Mouse (Mus musculus) intestine, postnatal 0 days (tissue): ENCODE measurements around the gene Fam227a. TPM values are rescaled to one million over a fixed set of nuclear protein-coding genes. Genes with fewer than 3 reads are reported as not detected.

Experiments used
- ATAC-seq: fragments of 200-750 bp; cut with Nextera tagmentation; 2 replicates; pipeline ENCODE4 v1.8.0; 2017; ENCODE audit warnings: mild to moderate bottlenecking, moderate TSS enrichment, moderate library complexity
- H3K27ac ChIP-seq: fragments of 300-500 bp; sonication (generic); 2 replicates; pipeline ENCODE4 v1.5.1; 2014; ENCODE audit warnings: mild to moderate bottlenecking, low read depth, low read length, moderate library complexity
- H3K27me3 ChIP-seq: fragments of 300-500 bp; sonication (generic); replicated peaks from 2 replicates; pipeline ENCODE4 v1.6.1; 2014; ENCODE audit warnings: low read length, mixed read lengths; ENCODE audit not compliant: control insufficient read depth, insufficient read depth
- H3K36me3 ChIP-seq: fragments of 300-500 bp; sonication (generic); 2 replicates; pipeline ENCODE4 v1.6.1; 2014; ENCODE audit warnings: mild to moderate bottlenecking, moderate library complexity; ENCODE audit not compliant: control insufficient read depth, insufficient read depth
- H3K4me1 ChIP-seq: fragments of 300-500 bp; sonication (generic); replicated peaks from 2 replicates; pipeline ENCODE4 v1.6.1; 2014; ENCODE audit warnings: antibody characterized with exemption, low read length, mixed read lengths; ENCODE audit not compliant: control insufficient read depth, insufficient read depth
- H3K4me2 ChIP-seq: fragments of 300-500 bp; sonication (generic); replicated peaks from 2 replicates; pipeline ENCODE4 v1.6.1; 2014; ENCODE audit warnings: low read depth, mild to moderate bottlenecking, moderate library complexity
- H3K4me3 ChIP-seq: fragments of 300-500 bp; sonication (generic); 2 replicates; pipeline ENCODE4 v1.5.1; 2014; ENCODE audit warnings: low read depth, low read length
- H3K9ac ChIP-seq: fragments of 300-500 bp; sonication (generic); 2 replicates; pipeline ENCODE4 v1.6.1; 2014; ENCODE audit warnings: mild to moderate bottlenecking, low read depth, low read length
- H3K9me3 ChIP-seq: fragments of 300-500 bp; sonication (generic); 2 replicates; pipeline ENCODE4 v1.6.1; 2016; ENCODE audit warnings: mixed run types; ENCODE audit not compliant: control insufficient read depth
- CTCF ChIP-seq: sonication (generic); IDR thresholded peaks from 2 replicates; pipeline ENCODE4 v1.5.1; 2016; ENCODE audit warnings: low read depth, mild to moderate bottlenecking, control low read depth, antibody characterized with exemption, moderate library complexity
- WGBS: fragments of 180-500 bp; shearing (Covaris S2); extraction: QIAGEN DNeasy Blood & Tissue Kit; methylation state at CpG from one replicate; pipeline ENCODE4 v1.1.7; 2014; 5-methylcytosine and 5-hydroxymethylcytosine counted together
- polyA plus RNA-seq: library from polyadenylated mRNA; unstranded; fragments of >200 nt; fragmentation: Nextera tagmentation; extraction: Ambion mirVana; gene quantifications from 2 replicates; pipeline ENCODE4 v1.2.1, GENCODE M21; 2015

The Fam227a gene
- polyA plus RNA-seq, 1 experiment from 2014 or later = 0.27 TPM

DNA sequence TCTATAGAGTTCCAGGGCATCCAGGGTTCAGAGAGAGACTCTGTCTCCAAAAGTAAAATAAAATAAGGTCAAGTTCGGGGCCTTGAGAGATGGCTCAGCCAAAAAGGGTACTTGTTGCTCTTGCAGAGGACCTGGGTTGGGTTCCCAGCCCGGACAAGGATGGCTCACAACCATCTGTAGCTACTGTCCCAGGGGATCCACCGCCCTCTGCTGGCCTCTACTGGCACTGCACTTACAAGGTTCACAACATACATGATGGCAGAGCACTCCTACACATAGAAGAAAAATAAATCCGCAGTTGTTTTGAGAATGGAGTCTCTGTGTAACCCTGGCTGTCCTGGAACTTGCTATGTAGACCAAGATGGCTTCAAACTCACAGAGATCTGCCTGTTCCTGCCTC, 3.1 kb upstream of the Fam227a start:
- Histone ChIP-seq H3K27me3 (no peaks in the 10 kb centered on the region), H3K9ac (no peak overlapping the region), H3K4me3 (no peak overlapping the region), H3K4me2 (no peak overlapping the region), H3K9me3 (no peaks in the 10 kb centered on the region), H3K4me1 (no peaks in the 10 kb centered on the region), H3K36me3 (peaks cover 14% of the 10 kb centered on the region; the same call in 1 of the 2 replicates), H3K27ac (no peak overlapping the region)
- no peak for ATAC-seq
- 77% methylated on average over 4 of the region's 4 CpGs for WGBS
- peak; percentile 64 for TF ChIP-seq CTCF

DNA sequence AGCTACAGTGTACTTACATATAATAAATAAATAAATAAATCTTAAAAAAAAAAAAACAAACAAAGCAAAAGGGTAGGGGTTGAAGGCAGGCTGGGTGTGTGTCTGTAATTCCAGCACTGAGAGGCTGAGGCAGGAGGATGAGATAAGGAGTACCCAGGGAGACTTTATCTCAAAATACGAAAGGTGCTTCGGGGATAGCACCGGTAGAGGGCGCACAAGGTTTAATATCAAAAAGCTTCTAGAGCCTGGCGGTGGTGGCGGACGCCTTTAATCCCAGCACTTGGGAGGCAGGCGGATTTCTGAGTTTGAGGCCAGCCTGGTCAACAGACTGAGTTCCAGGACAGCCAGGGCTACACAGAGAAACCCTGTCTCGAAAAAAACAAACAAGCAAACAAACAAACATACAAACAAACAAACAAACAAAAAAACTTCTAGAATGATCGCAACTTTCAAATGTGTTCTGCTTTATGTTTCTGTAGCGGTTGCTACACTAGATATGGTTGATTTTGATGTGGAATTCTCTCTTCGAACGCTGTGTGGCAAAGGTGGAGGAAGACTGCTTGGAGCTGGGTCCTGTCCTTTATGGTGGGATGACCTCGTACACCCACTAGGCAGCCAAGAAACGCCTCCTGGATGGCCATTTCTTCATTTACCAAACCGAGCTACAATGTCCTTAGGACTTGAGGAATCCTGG, 772 bp downstream of the Fam227a start:
- H3K9ac ChIP-seq = peak overlapping the region; percentile 80
- H3K36me3 ChIP-seq = peaks cover 8% of the 10 kb centered on the region; the same call in 1 of the 2 replicates
- peak overlapping the region; percentile 71 for H3K4me3 ChIP-seq
- H3K4me1 ChIP-seq = no peaks in the 10 kb centered on the region
- no peaks in the 10 kb centered on the region for H3K27me3 ChIP-seq
- no peaks in the 10 kb centered on the region for H3K9me3 ChIP-seq
- TF ChIP-seq CTCF = peak; percentile 72
- H3K27ac ChIP-seq = peak overlapping the region; percentile 87
- 2% methylated on average over 16 of the region's 16 CpGs for WGBS
- H3K4me2 ChIP-seq = peak overlapping the region; percentile 97
- peak; percentile 1; the same call in 1 of the 2 replicates for ATAC-seq

DNA sequence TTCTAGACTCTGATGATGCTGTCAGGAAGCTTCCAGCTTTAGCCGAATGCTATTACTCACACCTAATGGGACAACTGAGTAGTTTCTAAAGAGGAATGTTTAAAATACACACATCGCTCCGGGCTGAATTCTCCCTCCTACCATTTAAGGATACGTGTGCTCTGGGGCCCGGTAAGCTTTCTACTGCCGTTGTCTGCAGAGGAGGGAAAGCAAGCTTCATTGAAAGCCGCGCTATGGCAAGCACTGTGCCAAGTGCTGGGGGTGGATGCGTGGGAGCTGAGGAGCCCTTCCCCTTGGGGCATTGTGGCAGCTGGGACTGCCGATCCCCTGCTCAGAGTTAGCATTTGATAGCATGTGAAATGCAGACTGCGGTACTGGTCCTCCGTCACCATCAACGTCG, 2.3 kb downstream of the Fam227a start:
- Histone ChIP-seq H3K36me3 (no peaks in the 10 kb centered on the region), H3K27ac (no peak overlapping the region)
- 83% methylated on average over 14 of the region's 14 CpGs for WGBS

DNA sequence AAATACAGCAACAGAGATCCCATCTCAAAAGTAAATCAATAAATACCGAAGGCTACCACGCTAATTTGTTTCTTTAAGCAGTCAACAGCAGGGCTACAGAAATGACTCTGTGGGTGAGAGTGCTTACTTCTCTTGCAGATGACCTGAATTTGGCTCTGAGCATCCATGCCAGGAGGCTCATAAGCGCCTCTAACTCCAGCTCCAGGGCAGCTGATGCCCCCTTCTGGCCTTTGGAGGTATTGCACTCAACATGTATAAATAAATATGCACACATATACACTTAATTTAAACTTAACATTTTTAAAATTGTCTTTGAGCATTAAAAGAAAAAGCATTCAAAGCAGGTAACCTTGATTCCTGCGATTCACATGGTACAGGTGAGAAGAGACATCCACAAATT, 7.3 kb downstream of the Fam227a start:
- H3K9ac ChIP-seq = no peak overlapping the region
- no peak for ATAC-seq
- no peaks in the 10 kb centered on the region for H3K27me3 ChIP-seq
- H3K27ac ChIP-seq = no peak overlapping the region
- H3K36me3 ChIP-seq = no peaks in the 10 kb centered on the region
- H3K4me2 ChIP-seq = no peak overlapping the region
- TF ChIP-seq CTCF = peak; percentile 63
- 73% methylated on average over 4 of the region's 4 CpGs for WGBS
- no peaks in the 10 kb centered on the region for H3K9me3 ChIP-seq
- H3K4me1 ChIP-seq = no peaks in the 10 kb centered on the region
- H3K4me3 ChIP-seq = no peak overlapping the region

More for the DNA sequence above, 2.3 kb downstream of the Fam227a start:
- H3K4me3 ChIP-seq = no peak overlapping the region
- H3K9me3 ChIP-seq = no peaks in the 10 kb centered on the region
- H3K27me3 ChIP-seq = no peaks in the 10 kb centered on the region
- no peak overlapping the region for H3K9ac ChIP-seq
- no peak for TF ChIP-seq CTCF
- no peak for ATAC-seq
- H3K4me1 ChIP-seq = no peaks in the 10 kb centered on the region
- H3K4me2 ChIP-seq = no peak overlapping the region

DNA sequence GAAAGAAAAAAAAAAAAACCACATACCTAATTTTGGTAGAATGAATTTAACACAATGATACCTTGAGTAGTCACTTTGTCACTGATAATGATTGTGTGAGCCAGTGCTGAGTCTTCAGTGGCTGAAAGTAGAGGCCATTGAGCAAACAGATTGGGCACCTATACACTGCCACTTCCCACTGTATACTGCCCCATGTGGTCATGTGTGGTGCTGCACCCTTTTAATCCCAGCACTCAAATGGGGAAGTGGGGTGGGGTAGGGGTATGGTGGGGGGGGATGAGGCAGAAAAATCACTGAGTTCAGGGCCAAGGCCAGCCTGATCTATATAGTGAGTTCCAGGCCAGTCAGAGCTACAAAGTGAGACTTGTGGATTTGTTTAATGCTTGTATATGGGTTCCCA, 8.2 kb downstream of the Fam227a start:
- Histone ChIP-seq H3K27ac (no peak overlapping the region), H3K27me3 (no peaks in the 10 kb centered on the region), H3K9ac (no peak overlapping the region), H3K36me3 (no peaks in the 10 kb centered on the region), H3K9me3 (no peaks in the 10 kb centered on the region), H3K4me1 (no peaks in the 10 kb centered on the region), H3K4me3 (no peak overlapping the region), H3K4me2 (no peak overlapping the region)
- TF ChIP-seq CTCF = peak; percentile 75
- no peak for ATAC-seq

DNA sequence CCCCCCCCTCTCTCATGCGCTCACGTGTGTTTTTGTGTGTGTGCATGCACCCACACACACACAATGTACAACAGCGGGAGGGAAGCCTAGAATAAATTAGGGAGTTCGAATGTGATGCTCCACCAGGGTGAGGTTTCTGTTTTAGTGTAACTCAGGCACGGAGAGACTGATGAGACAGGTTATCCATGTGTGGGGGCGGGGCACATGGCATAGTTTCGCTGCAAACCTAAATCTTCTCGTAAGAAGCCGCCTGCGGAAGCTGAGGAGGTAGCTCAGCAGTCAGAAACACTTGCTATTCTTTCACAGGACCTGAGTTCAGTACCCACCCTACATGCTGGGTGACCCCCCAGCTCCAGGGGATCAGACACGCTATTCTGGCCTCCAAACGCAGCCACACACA, 10.6 kb downstream of the Fam227a start:
- H3K4me2 ChIP-seq = no peak overlapping the region
- WGBS = 89% methylated on average over 12 of the region's 12 CpGs
- ATAC-seq = no peak

More for the DNA sequence above, 10.6 kb downstream of the Fam227a start:
- no peak overlapping the region for H3K9ac ChIP-seq
- H3K4me3 ChIP-seq = no peak overlapping the region
- no peaks in the 10 kb centered on the region for H3K27me3 ChIP-seq
- no peaks in the 10 kb centered on the region for H3K36me3 ChIP-seq
- no peaks in the 10 kb centered on the region for H3K4me1 ChIP-seq
- TF ChIP-seq CTCF = no peak
- H3K9me3 ChIP-seq = no peaks in the 10 kb centered on the region
- H3K27ac ChIP-seq = no peak overlapping the region
